Mouse (Mus musculus): Measurements from ENCODE around the gene Akap10. TPM values are rescaled to one million over a fixed set of nuclear protein-coding genes. Genes with fewer than 3 reads are reported as not detected.
"Not testable (repeated sequence)": the region's sequence is repeated elsewhere in the genome, so short reads cannot be mapped to it uniquely, and the experiment has no call there.

Gene Akap10
- total RNA-seq (2021) = 1 to 10 TPM; 8.1 to 9.0 TPM
- long read RNA-seq, experiment 1, partial matches to known transcripts = 2 of 3 reads
- long read RNA-seq, experiment 1, other reads (novel, unspliced or antisense) = 1 of 3 reads
- long read RNA-seq, experiment 2, partial matches to known transcripts = 0 of 4 reads
- long read RNA-seq, experiment 2, other reads (novel, unspliced or antisense) = 1 of 4 reads

GRCm38 (mm10) chr11:61930098-61930517 lies at the start of gene Akap10:
Gene Akap10 (minus strand): TSS chr11:61930252.
- intact Hi-C loops (cut with DNase I) = no loop called here
- peak; percentile 91 for DNase-seq

- no peak for DNase-seq
- intact Hi-C loops (cut with DNase I) = no loop called here
Measured at GRCm38 (mm10) chr11:61975783-61976182, 45.7 kb upstream of the Akap10 start.

GRCm38 (mm10) chr11:61974106-61974707 lies 44.2 kb upstream of the Akap10 start:
- DNase-seq = no peak
- intact Hi-C loops (cut with DNase I) = no loop called here

- intact Hi-C loops (cut with DNase I) = no loop called here
- no peak for DNase-seq
Measured at GRCm38 (mm10) chr11:61971441-61972221, 41.6 kb upstream of the Akap10 start.

- DNase-seq = no peak
- intact Hi-C loops (cut with DNase I) = no loop called here
Measured at GRCm38 (mm10) chr11:61970901-61971300, 40.8 kb upstream of the Akap10 start.

- DNase-seq = no peak
- intact Hi-C loops (cut with DNase I) = no loop called here
Measured at GRCm38 (mm10) chr11:61968875-61969274, 38.8 kb upstream of the Akap10 start.

GRCm38 (mm10) chr11:61967034-61967433 lies 37.0 kb upstream of the Akap10 start:
- no peak for DNase-seq
- intact Hi-C loops (cut with DNase I) = no loop called here

GRCm38 (mm10) chr11:61964611-61965010 lies 34.6 kb upstream of the Akap10 start:
- intact Hi-C loops (cut with DNase I) = no loop called here
- DNase-seq = no peak

DNA sequence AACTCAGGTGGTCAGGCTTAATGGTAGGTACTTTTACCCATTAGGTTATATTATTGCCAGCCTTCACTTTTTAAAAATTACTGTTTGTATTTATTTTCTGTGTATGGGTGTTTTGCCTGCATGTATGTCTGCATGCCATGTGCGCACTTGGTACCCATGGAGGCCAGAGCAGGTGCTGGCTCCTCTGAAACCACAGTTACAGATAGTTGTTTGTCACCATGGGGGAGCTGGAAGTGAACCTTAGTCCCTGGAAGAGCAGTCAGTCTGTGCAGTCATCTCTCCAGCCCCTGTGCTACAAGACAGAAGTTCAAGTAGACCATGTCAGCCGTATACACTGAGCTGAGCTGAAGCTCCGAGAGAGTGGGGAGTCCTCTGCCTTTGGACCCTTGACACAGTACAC lies 33.1 kb upstream of the Akap10 start:
- intact Hi-C loops (cut with DNase I) = no loop called here
- DNase-seq = no peak

DNA sequence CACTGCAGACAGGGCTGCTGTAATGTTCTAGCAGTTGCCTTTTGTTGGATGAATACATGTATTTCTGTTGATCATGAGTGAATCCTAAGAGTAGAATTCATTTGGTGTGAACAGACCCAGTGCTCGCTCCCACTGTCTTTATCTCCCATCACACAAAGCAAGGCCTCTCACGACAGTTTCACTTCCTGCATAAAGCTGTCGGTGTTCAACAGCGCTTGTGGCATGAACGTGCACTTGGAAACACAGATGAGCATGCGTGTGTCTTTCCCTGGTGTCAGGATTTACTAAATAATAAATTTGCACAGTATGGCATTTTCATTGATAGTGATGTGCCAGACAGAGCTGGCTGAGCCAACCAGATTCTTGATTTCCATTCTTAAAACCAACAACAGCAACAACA lies 32.6 kb upstream of the Akap10 start:
- DNase-seq = no peak

GRCm38 (mm10) chr11:61960096-61960495 lies 30.0 kb upstream of the Akap10 start:
- DNase-seq = no peak
- intact Hi-C loops (cut with DNase I) = no loop called here

More for the DNA sequence above, 32.6 kb upstream of the Akap10 start:
- intact Hi-C loops (cut with DNase I) = no loop called here

DNA sequence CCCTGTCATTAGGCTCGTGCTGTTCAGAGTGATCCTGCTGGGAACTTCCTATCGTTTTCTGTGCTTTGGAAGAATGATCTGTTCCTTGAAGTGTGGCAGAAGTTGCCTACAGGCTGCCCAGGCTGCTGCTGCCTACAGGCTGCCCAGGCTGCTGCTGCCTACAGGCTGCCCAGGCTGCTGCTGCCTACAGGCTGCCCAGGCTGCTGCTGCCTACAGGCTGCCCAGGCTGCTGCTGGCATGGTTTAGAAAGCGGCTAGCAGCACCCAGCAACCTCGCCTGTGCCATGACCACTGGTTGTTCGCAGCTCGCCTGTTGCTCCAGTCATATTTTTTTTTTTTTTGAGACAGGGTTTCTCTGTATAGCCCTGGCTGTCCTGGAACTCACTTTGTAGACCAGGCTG lies 28.7 kb upstream of the Akap10 start:
- DNase-seq; intact Hi-C loops (cut with DNase I): not testable (repeated sequence)

GRCm38 (mm10) chr11:61957296-61957813 lies 27.3 kb upstream of the Akap10 start:
- intact Hi-C loops (cut with DNase I) = no loop called here
- no peak for DNase-seq

- intact Hi-C loops (cut with DNase I) = no loop called here
- DNase-seq = peak; percentile 87 to 90
Measured at GRCm38 (mm10) chr11:61956572-61957295, 26.7 kb upstream of the Akap10 start, which contains the start of gene Specc1. Gene Specc1 (plus strand): TSS chr11:61956763.

GRCm38 (mm10) chr11:61955951-61956350 lies 25.9 kb upstream of the Akap10 start:
- intact Hi-C loops (cut with DNase I) = no loop called here
- no peak for DNase-seq

DNA sequence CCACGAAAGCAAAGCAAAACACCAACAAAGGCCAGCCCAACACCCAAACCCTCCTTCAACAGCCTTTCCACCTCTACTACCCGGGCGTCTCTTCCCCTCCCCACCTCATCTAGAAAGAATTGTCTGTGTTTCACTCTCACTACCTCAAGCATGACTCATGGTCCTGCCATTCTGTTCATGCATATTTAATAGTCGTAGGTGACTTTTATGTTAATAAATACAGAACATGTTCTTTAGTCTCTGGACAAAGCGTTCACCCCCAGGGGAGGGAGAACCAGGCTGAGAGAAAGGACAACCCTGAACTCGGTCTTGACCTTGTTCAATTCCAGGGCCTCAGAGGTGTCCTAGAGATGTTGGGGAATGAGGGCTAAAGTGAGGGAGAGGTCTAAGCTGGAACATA lies 25.1 kb upstream of the Akap10 start:
- DNase-seq = no peak
- intact Hi-C loops (cut with DNase I) = no loop called here

DNA sequence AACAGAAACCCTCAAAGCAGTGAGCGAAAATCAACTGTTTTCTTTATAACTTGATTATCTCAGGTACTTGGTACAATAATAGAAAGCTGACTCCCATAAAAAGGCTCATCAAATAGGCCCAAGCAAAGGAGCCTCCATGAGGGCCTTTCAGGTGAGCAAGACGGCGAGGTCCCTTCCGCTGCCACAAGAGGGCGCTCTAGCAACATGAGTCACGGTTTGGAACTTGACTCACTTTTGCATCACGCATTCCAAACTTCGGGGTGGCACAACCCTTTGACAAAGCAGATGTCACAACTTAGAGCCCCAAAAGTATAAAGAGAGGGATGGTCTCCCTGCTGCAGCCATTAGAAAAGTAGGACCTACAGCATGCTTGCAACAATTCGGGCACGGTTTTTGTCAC lies 20.6 kb upstream of the Akap10 start:
- DNase-seq = peak; percentile 71 to 74
- intact Hi-C loops (cut with DNase I) = loop anchor here (5.0 kb wide), 1 partner anchor 97 kb away; no protein-coding TSS in a partner anchor

DNA sequence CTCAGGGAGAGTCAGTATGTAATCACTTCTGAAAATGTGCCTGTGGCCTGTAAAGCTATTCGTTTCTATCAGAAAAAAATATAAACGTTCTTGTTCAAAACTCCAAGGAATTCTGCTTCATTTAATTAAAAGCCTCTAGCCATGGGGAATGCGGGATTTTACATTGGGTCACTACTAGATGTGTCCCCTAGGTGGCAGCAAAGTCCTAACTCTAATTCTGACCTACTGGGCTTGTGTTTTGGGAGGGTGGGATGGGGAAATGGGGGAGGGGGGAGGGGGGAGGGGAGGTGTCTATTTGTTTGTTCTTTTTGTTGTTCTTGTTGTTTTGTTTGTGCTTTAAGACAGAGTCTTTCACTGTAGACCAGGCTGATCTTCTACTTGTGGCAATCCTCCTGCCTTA lies 19.3 kb upstream of the Akap10 start:
- DNase-seq = no peak
- intact Hi-C loops (cut with DNase I) = no loop called here

- intact Hi-C loops (cut with DNase I) = no loop called here
- no peak for DNase-seq
Measured at GRCm38 (mm10) chr11:61946608-61947007, 16.6 kb upstream of the Akap10 start.

- no peak for DNase-seq
- intact Hi-C loops (cut with DNase I) = no loop called here
Measured at GRCm38 (mm10) chr11:61944417-61944816, 14.4 kb upstream of the Akap10 start.

DNA sequence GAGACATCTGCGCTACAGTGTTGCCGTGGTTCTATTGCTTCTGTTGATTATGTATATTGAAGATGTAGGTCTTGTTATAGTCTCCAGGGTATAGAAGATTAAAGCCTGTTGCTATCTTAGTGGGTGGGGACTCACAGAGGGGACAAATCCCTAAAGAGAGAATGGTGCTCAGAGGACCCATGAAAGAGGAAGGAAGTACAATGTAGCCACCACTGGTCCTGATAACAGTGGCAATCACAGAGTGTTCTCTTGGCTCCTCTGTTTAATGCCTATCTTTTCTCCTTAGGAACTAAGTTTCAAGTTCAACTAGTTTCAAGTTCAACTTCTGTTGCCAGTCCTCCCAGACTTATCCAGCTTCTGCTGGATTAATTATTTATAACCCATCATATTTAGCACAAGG lies 12.9 kb upstream of the Akap10 start:
- intact Hi-C loops (cut with DNase I) = no loop called here
- DNase-seq = no peak

Data from gastrocnemius, postnatal 36 days (tissue).